Comparison of ENCODE assay signal across 10 mouse cellular contexts in genomic region chr12:98269791-98270745, GRCm38 (mm10). TPM values are rescaled to one million over a fixed set of nuclear protein-coding genes. Genes with fewer than 3 reads are reported as not detected.
A peak's percentile ranks its signal among the peaks of the same experiment; 100 is the strongest.
DNase-seq lines count a peak whose midpoint lies in the region; ATAC-seq lines count a peak whose summit lies in the region.
"Had no signal": no experiment of that assay in that cellular context is flagged by ENCODE, and none has a peak within 500 bp of the region (broad histone marks: within the 10 kb centered on the region; RNA-seq: fewer than 3 reads in every experiment).

No protein-coding gene starts in this region.

- no peaks in the 10 kb centered on the region for H3K27me3 ChIP-seq in neural tube, embryonic 15.5 days (replicated peaks)

- H3K4me3 ChIP-seq in neural tube, embryonic 15.5 days (replicated peaks): no peak overlapping the region
- H3K4me3 ChIP-seq in macrophage (ENCODE audit: inconsistent target): peak overlapping the region; percentile 53
- H3K4me3 ChIP-seq: erythroblast, embryonic 14.5 days had no signal

- 0 out of 2 replicates have a peak overlapping the region, but pooled peaks have one; percentile 17 for H3K4me2 ChIP-seq in neural tube, embryonic 15.5 days

- ATAC-seq in neural tube, embryonic 15.5 days (ENCODE audit: low FRiP score): no peak

- no peaks in the 10 kb centered on the region for H3K36me3 ChIP-seq in neural tube, embryonic 15.5 days
- peaks cover 9% of the 10 kb centered on the region for H3K36me3 ChIP-seq in macrophage (ENCODE audit: inconsistent target)

- peaks cover 65% of the 10 kb centered on the region for H3K79me2 ChIP-seq in macrophage (ENCODE audit: inconsistent target)

- no peak overlapping the region for H3K9ac ChIP-seq in neural tube, embryonic 15.5 days (replicated peaks)

- no peak overlapping the region for H3K27ac ChIP-seq in neural tube, embryonic 15.5 days (replicated peaks)
- peak overlapping the region; percentile 70 for H3K27ac ChIP-seq in macrophage

- no peaks in the 10 kb centered on the region for H3K9me3 ChIP-seq in neural tube, embryonic 15.5 days (replicated peaks)

- peak; percentile 15 for DNase-seq in embryo, embryonic 10 days (ENCODE audit: low spot score)
- DNase-seq in embryo, embryonic 9.5 days (ENCODE audit: extremely low spot score): no peak
- DNase-seq in neural tube, embryonic 10.5 days (ENCODE audit: extremely low spot score, low spot score): no peak
- DNase-seq in thymus, postnatal 36 days: peak; percentile 46 to 74
- no peak for DNase-seq in gastrocnemius, postnatal 25 days
- DNase-seq in MN1 (ENCODE audit: low spot score): no peak
- DNase-seq: kidney, postnatal 25 days had no signal

- H3K4me1 ChIP-seq in neural tube, embryonic 15.5 days: no peaks in the 10 kb centered on the region

- 73% methylated on average over 17 of the region's 17 CpGs for WGBS in neural tube, embryonic 15.5 days
- WGBS in macrophage (ENCODE audit: missing documents): under 1% methylated on average over 17 of the region's 17 CpGs

RNA-seq across cellular contexts. Expression of gene Gpr65, which starts 1.6 kb away (rescaled TPM):
- 0.31 and 3.3 TPM in 2 replicates for polyA plus RNA-seq in neural tube, embryonic 15.5 days (2015; fragmentation: Nextera tagmentation; extraction: Ambion mirVana)
- 100 to 1,000 TPM in 12 of 26 experiments, 10 to 100 TPM in 11, 1 to 10 TPM in 3; 4.4 to 225 (median 96.2) TPM for total RNA-seq in macrophage (2018; cell fraction: chromatin; rRNA removed)
- 100 to 1,000 TPM in 25 of 26 experiments, 10 to 100 TPM in 1; 98.6 to 277 (median 172) TPM for total RNA-seq in macrophage (2018; cell fraction: cytosol; rRNA removed)
- total RNA-seq in macrophage (2018; cell fraction: nucleus; rRNA removed): 100 to 1,000 TPM in 23 of 26 experiments, 10 to 100 TPM in 3; 18.3 to 575 (median 202) TPM
- 99.7 to 173 TPM (median 110 TPM) in 3 replicates for polyA plus RNA-seq in macrophage (2018)
- total RNA-seq in gastrocnemius, postnatal 25 days (2021): under 1 TPM in 1 of 2 experiments, not detected in 1; 0.26 TPM
- polyA plus RNA-seq: erythroblast, embryonic 14.5 days had no signal

RNA-seq across cellular contexts. Expression of gene Galc, which starts 10.8 kb away (rescaled TPM):
- 9.1 and 10.5 TPM in 2 replicates for polyA plus RNA-seq in neural tube, embryonic 15.5 days (2015; fragmentation: Nextera tagmentation; extraction: Ambion mirVana)
- total RNA-seq in macrophage (2018; cell fraction: chromatin; rRNA removed): 100 to 1,000 TPM in 22 of 26 experiments, 10 to 100 TPM in 4; 19.2 to 310 (median 194) TPM
- total RNA-seq in macrophage (2018; cell fraction: cytosol; rRNA removed): 100 to 1,000 TPM in 10 of 26 experiments, 10 to 100 TPM in 16; 26.4 to 197 (median 74.6) TPM
- 100 to 1,000 TPM in 21 of 26 experiments, 10 to 100 TPM in 5; 37.1 to 352 (median 156) TPM for total RNA-seq in macrophage (2018; cell fraction: nucleus; rRNA removed)
- polyA plus RNA-seq in macrophage (2018): 80.9 to 133 TPM (median 112 TPM) in 3 replicates
- total RNA-seq in gastrocnemius, postnatal 25 days (2021): 1 to 10 TPM; 3.9 to 4.2 TPM
- polyA plus RNA-seq: erythroblast, embryonic 14.5 days had no signal

Comparison
In these comparisons a context has a peak if more than half of its experiments do, and no peak if none do; other contexts are left out.
1. DNase-seq: peak in embryo, embryonic 10 days (single experiment) and thymus, postnatal 36 days (2 of 2); none in embryo, embryonic 9.5 days (single experiment), neural tube, embryonic 10.5 days (single experiment), gastrocnemius, postnatal 25 days (single experiment) and MN1 (single experiment).
2. RNA of gene Gpr65, which starts 1.6 kb away (polyA plus RNA-seq): 99.7 to 173 TPM in macrophage; 0.31 to 3.3 TPM in neural tube, embryonic 15.5 days; every median in the first group is over 10 times any median in the second.